In genomic region chr16:14943530-14943929, GRCm38 (mm10) we compare ENCODE assay signal across 31 mouse cellular contexts. TPM values are rescaled to one million over a fixed set of nuclear protein-coding genes. Genes with fewer than 3 reads are reported as not detected.
A peak's percentile ranks its signal among the peaks of the same experiment; 100 is the strongest.
DNase-seq lines count a peak whose midpoint lies in the region; ATAC-seq and TF ChIP-seq lines count a peak whose summit lies in the region.
"Had no signal": no experiment of that assay in that cellular context is flagged by ENCODE, and none has a peak within 500 bp of the region (broad histone marks: within the 10 kb centered on the region; RNA-seq: fewer than 3 reads in every experiment).

No protein-coding gene starts in this region.

- H3K36me3 ChIP-seq in heart, embryonic 12.5 days: no peaks in the 10 kb centered on the region
- H3K36me3 ChIP-seq in embryonic facial prominence, embryonic 12.5 days: no peaks in the 10 kb centered on the region
- H3K36me3 ChIP-seq in hindbrain, postnatal 0 days (ENCODE audit: insufficient read depth, low read length): no peaks in the 10 kb centered on the region
- H3K36me3 ChIP-seq: G1E; hindbrain, embryonic 12.5 days; lung, embryonic 15.5 days; midbrain, embryonic 13.5 days had no signal

- peaks cover 15% of the 10 kb centered on the region for H3K27me3 ChIP-seq in heart, embryonic 12.5 days (replicated peaks)
- no peaks in the 10 kb centered on the region for H3K27me3 ChIP-seq in embryonic facial prominence, embryonic 12.5 days
- no peaks in the 10 kb centered on the region for H3K27me3 ChIP-seq in hindbrain, postnatal 0 days (ENCODE audit: insufficient read depth, low read length)
- H3K27me3 ChIP-seq: forebrain, embryonic 13.5 days; hindbrain, embryonic 12.5 days; lung, embryonic 15.5 days; midbrain, embryonic 13.5 days had no signal

- no peak overlapping the region for H3K4me3 ChIP-seq in heart, embryonic 12.5 days
- H3K4me3 ChIP-seq in embryonic facial prominence, embryonic 12.5 days: no peak overlapping the region
- H3K4me3 ChIP-seq in hindbrain, postnatal 0 days (ENCODE audit: low read length): no peak overlapping the region
- H3K4me3 ChIP-seq: forebrain, embryonic 13.5 days; hindbrain, embryonic 12.5 days; lung, embryonic 15.5 days; midbrain, embryonic 13.5 days had no signal

- H3K4me1 ChIP-seq in heart, embryonic 12.5 days (replicated peaks): peaks cover 10% of the 10 kb centered on the region
- H3K4me1 ChIP-seq in embryonic facial prominence, embryonic 12.5 days: 0 out of 2 replicates have a peak, but pooled peaks cover 13% of the 10 kb centered on the region
- no peaks in the 10 kb centered on the region for H3K4me1 ChIP-seq in hindbrain, postnatal 0 days (ENCODE audit: insufficient read depth, low read length)
- H3K4me1 ChIP-seq: forebrain, embryonic 13.5 days; hindbrain, embryonic 12.5 days; midbrain, embryonic 13.5 days had no signal

- 81% methylated on average over 2 of the region's 2 CpGs for WGBS in heart, embryonic 12.5 days
- 76% methylated on average over 2 of the region's 2 CpGs for WGBS in embryonic facial prominence, embryonic 12.5 days
- 75% methylated on average over 2 of the region's 2 CpGs for WGBS in hindbrain, postnatal 0 days

- DNase-seq in heart, adult 11 months: peak; percentile 85
- peak; percentile 6 for DNase-seq in forelimb bud, embryonic 11.5 days (ENCODE audit: low read depth, low spot score)
- DNase-seq in urinary bladder, postnatal 14 days (ENCODE audit: low spot score): peak; percentile 72
- DNase-seq in spleen, postnatal 10 days (ENCODE audit: low spot score in 2 of 2): no peak
- DNase-seq in hindbrain, postnatal 0 days (ENCODE audit: low spot score): no peak
- DNase-seq: adrenal gland, adult 8-10 months; cerebellum, adult 2 months; cerebellum, postnatal 25 days; heart, postnatal 36 days; kidney, adult 8-10 months; kidney, postnatal 4 days; layer of hippocampus, postnatal 36 days; left cerebral cortex, postnatal 4 days; retina, postnatal 1 day; right cerebral cortex, postnatal 14 days; thymus, postnatal 4 days had no signal

- ATAC-seq in heart, embryonic 12.5 days (ENCODE audit: insufficient number of reproducible peaks, low FRiP score): no peak
- ATAC-seq in embryonic facial prominence, embryonic 12.5 days (ENCODE audit: insufficient number of reproducible peaks, insufficient read depth, low FRiP score, low TSS enrichment): peak; percentile 69; the same call in 1 of the 2 replicates
- ATAC-seq in hindbrain, postnatal 0 days: no peak
- ATAC-seq: forebrain, embryonic 13.5 days; intestine, embryonic 16.5 days; midbrain, embryonic 13.5 days had no signal

- no peaks in the 10 kb centered on the region for H3K9me3 ChIP-seq in heart, embryonic 12.5 days (replicated peaks)
- no peaks in the 10 kb centered on the region for H3K9me3 ChIP-seq in embryonic facial prominence, embryonic 12.5 days
- no peaks in the 10 kb centered on the region for H3K9me3 ChIP-seq in hindbrain, postnatal 0 days (ENCODE audit: low read length)
- H3K9me3 ChIP-seq: forebrain, embryonic 13.5 days; G1E; hindbrain, embryonic 12.5 days; lung, embryonic 15.5 days; midbrain, embryonic 13.5 days had no signal

- no peak overlapping the region for H3K4me2 ChIP-seq in heart, embryonic 12.5 days
- H3K4me2 ChIP-seq in embryonic facial prominence, embryonic 12.5 days (replicated peaks): no peak overlapping the region
- no peak overlapping the region for H3K4me2 ChIP-seq in hindbrain, postnatal 0 days (ENCODE audit: low read depth, low read length)
- H3K4me2 ChIP-seq: forebrain, embryonic 13.5 days; hindbrain, embryonic 12.5 days; liver, embryonic 11.5 days; lung, embryonic 15.5 days; midbrain, embryonic 13.5 days had no signal

- H3K27ac ChIP-seq in heart, embryonic 12.5 days (ENCODE audit: poor library complexity, severe bottlenecking): no peak overlapping the region
- H3K27ac ChIP-seq in embryonic facial prominence, embryonic 12.5 days: no peak overlapping the region
- H3K27ac ChIP-seq in hindbrain, postnatal 0 days: no peak overlapping the region
- H3K27ac ChIP-seq: forebrain, embryonic 13.5 days; hindbrain, embryonic 12.5 days; kidney, postnatal 0 days; lung, embryonic 15.5 days; midbrain, embryonic 13.5 days had no signal

- no peak overlapping the region for H3K9ac ChIP-seq in heart, embryonic 12.5 days
- no peak overlapping the region for H3K9ac ChIP-seq in embryonic facial prominence, embryonic 12.5 days
- H3K9ac ChIP-seq in hindbrain, postnatal 0 days (replicated peaks; ENCODE audit: low read length): no peak overlapping the region
- H3K9ac ChIP-seq: forebrain, embryonic 13.5 days; hindbrain, embryonic 12.5 days; lung, embryonic 15.5 days; midbrain, embryonic 13.5 days had no signal

- TF ChIP-seq CTCF in hindbrain, postnatal 0 days (IDR thresholded peaks at IDR 0.05; ENCODE audit: low read depth): no peak

RNA-seq across cellular contexts. Expression of gene Efcab1, which starts 37.1 kb away (rescaled TPM):
- polyA plus RNA-seq in heart, embryonic 12.5 days (2016; fragmentation: Nextera tagmentation; extraction: Ambion mirVana): 2.5 and 2.6 TPM in 2 replicates
- 9.8 and 9.9 TPM in 2 replicates for polyA plus RNA-seq in embryonic facial prominence, embryonic 12.5 days (2016; fragmentation: Nextera tagmentation; extraction: Ambion mirVana)
- total RNA-seq in hindbrain, postnatal 0 days (2014; rRNA removed): 11.7 and 13.7 TPM in 2 replicates
- 17.6 and 20.4 TPM in 2 replicates for polyA plus RNA-seq in hindbrain, postnatal 0 days (2015; fragmentation: Nextera tagmentation; extraction: Ambion mirVana)
- total RNA-seq: gastrocnemius, adult 8-10 months; heart, adult 8-10 months; heart, postnatal 36 days; megakaryocyte progenitor cell, adult 5-6 weeks; monocyte, adult 5-6 weeks had no signal
- polyA plus RNA-seq: G1E; small intestine, adult 2 months had no signal

Comparison
In these comparisons a context has a peak if more than half of its experiments do, and no peak if none do; other contexts are left out.
1. DNase-seq: peak in heart, adult 11 months (single experiment), forelimb bud, embryonic 11.5 days (single experiment) and urinary bladder, postnatal 14 days (single experiment); none in spleen, postnatal 10 days (0 of 2) and hindbrain, postnatal 0 days (single experiment).